ENCODE assay signal across 14 mouse cellular contexts in genomic region chr19:41791384-41791783, GRCm38 (mm10). TPM values are rescaled to one million over a fixed set of nuclear protein-coding genes. Genes with fewer than 3 reads are reported as not detected.
A peak's percentile ranks its signal among the peaks of the same experiment; 100 is the strongest.
DNase-seq lines count a peak whose midpoint lies in the region; ATAC-seq and TF ChIP-seq lines count a peak whose summit lies in the region.
"Had no signal": no experiment of that assay in that cellular context is flagged by ENCODE, and none has a peak within 500 bp of the region (broad histone marks: within the 10 kb centered on the region; RNA-seq: fewer than 3 reads in every experiment).

No protein-coding gene starts in this region.

- no peaks in the 10 kb centered on the region for H3K79me2 ChIP-seq in liver, adult 2 months (ENCODE audit: control insufficient read depth, insufficient read depth, low read length)

- H3K9ac ChIP-seq in liver, adult 2 months (ENCODE audit: low read depth, low read length): no peak overlapping the region
- H3K9ac ChIP-seq: hindbrain, embryonic 13.5 days; kidney, embryonic 15.5 days; limb, embryonic 13.5 days had no signal

- no peaks in the 10 kb centered on the region for H3K36me3 ChIP-seq in liver, adult 2 months (ENCODE audit: control insufficient read depth, insufficient read depth, low read length)

- H3K4me1 ChIP-seq in liver, adult 2 months (ENCODE audit: control insufficient read depth, insufficient read depth, low read length): no peaks in the 10 kb centered on the region
- H3K4me1 ChIP-seq: hindbrain, embryonic 13.5 days; limb, embryonic 13.5 days had no signal

- DNase-seq in CD4-positive, CD25-positive, alpha-beta regulatory T cell, adult 2 months (ENCODE audit: low read depth, low spot score): peak; percentile 28
- DNase-seq in liver, adult 2 months (ENCODE audit: extremely low read depth, low read depth, low spot score): no peak
- DNase-seq in liver (no peak), NIH3T3 (ENCODE audit: low read depth) (peak; percentile 17)
- no peak for DNase-seq in adrenal gland, postnatal 14 days
- no peak for DNase-seq in spleen, postnatal 4 days (ENCODE audit: low spot score in 2 of 2)
- DNase-seq: cerebellum, postnatal 25 days; spleen, adult 18-20 months had no signal

- H3K27me3 ChIP-seq in liver, adult 2 months (ENCODE audit: control insufficient read depth, insufficient read depth, low read length): no peaks in the 10 kb centered on the region
- H3K27me3 ChIP-seq: hindbrain, embryonic 13.5 days; kidney, embryonic 15.5 days; limb, embryonic 13.5 days had no signal

- H3K4me3 ChIP-seq in liver, adult 2 months (ENCODE audit: insufficient read depth, low read depth, low read length): no peak overlapping the region
- H3K4me3 ChIP-seq: hindbrain, embryonic 13.5 days; kidney, embryonic 15.5 days; limb, embryonic 13.5 days; myocyte had no signal

- 97% methylated on average over 2 of the region's 2 CpGs for WGBS in liver, adult 2 months

- H3K27ac ChIP-seq in liver, adult 2 months (replicated peaks; ENCODE audit: insufficient read depth, low read depth, low read length): no peak overlapping the region
- H3K27ac ChIP-seq: hindbrain, embryonic 13.5 days; limb, embryonic 13.5 days had no signal

- TF ChIP-seq POLR2A in liver, adult 2 months (IDR thresholded peaks at IDR 0.05; ENCODE audit: extremely low read depth, insufficient read depth, low read length): no peak

- ATAC-seq in CD4-positive, CD25-positive, alpha-beta regulatory T cell, adult 4 months: no peak
- ATAC-seq in megakaryocyte progenitor cell, adult 5-6 weeks (replicated peaks; ENCODE audit: poor library complexity): peak; percentile 50; the same call in 1 of the 2 replicates

- peak; percentile 53 for TF ChIP-seq CTCF in liver, adult 2 months (IDR thresholded peaks at IDR 0.05; ENCODE audit: low read depth, low read length)

RNA-seq across cellular contexts. Expression of gene Arhgap19, which starts 10.5 kb away (rescaled TPM):
- 1 to 10 TPM; 3.0 to 5.9 TPM for polyA plus RNA-seq in CD4-positive, CD25-positive, alpha-beta regulatory T cell, adult 4 months (2017; shearing (Covaris generic))
- 1.9 and 2.8 TPM in 2 replicates for total RNA-seq in liver, adult 2 months (2014; rRNA removed)
- polyA plus RNA-seq in liver, adult 2 months (2012; rRNA removed): 0.72 and 1.2 TPM in 2 replicates
- 48.6 and 50.6 TPM in 2 replicates for total RNA-seq in megakaryocyte progenitor cell, adult 5-6 weeks (2015)
- total RNA-seq in megakaryocyte progenitor cell, adult 5-6 weeks (2017): 56.7 and 57.3 TPM in 2 replicates
- total RNA-seq in adrenal gland, postnatal 14 days (2021): 7.2 and 7.9 TPM in 2 replicates

RNA-seq across cellular contexts. Expression of gene Frat1, which starts 38.4 kb away (rescaled TPM):
- 10 to 100 TPM; 24.5 to 30.3 TPM for polyA plus RNA-seq in CD4-positive, CD25-positive, alpha-beta regulatory T cell, adult 4 months (2017; shearing (Covaris generic))
- 1.9 and 3.3 TPM in 2 replicates for total RNA-seq in liver, adult 2 months (2014; rRNA removed)
- polyA plus RNA-seq in liver, adult 2 months (2012; rRNA removed): 5.5 and 5.6 TPM in 2 replicates
- 9.1 TPM in 2 replicates for total RNA-seq in megakaryocyte progenitor cell, adult 5-6 weeks (2015)
- total RNA-seq in megakaryocyte progenitor cell, adult 5-6 weeks (2017): 9.5 and 11.7 TPM in 2 replicates
- total RNA-seq in adrenal gland, postnatal 14 days (2021): 7.5 and 10.7 TPM in 2 replicates

RNA-seq across cellular contexts. Expression of gene Slit1, which starts 47.9 kb away (rescaled TPM):
- polyA plus RNA-seq in CD4-positive, CD25-positive, alpha-beta regulatory T cell, adult 4 months (2017; shearing (Covaris generic)): not detected
- total RNA-seq in liver, adult 2 months (2014; rRNA removed): 0.07 and 0.09 TPM in 2 replicates
- 0.02 and 0.18 TPM in 2 replicates for polyA plus RNA-seq in liver, adult 2 months (2012; rRNA removed)
- not detected in 2 replicates for total RNA-seq in megakaryocyte progenitor cell, adult 5-6 weeks (2015)
- total RNA-seq in megakaryocyte progenitor cell, adult 5-6 weeks (2017): 0.03 and 0.29 TPM in 2 replicates
- total RNA-seq in adrenal gland, postnatal 14 days (2021): 6.5 and 7.2 TPM in 2 replicates

RNA-seq across cellular contexts. Expression of gene Frat2, which starts 56.5 kb away (rescaled TPM):
- polyA plus RNA-seq in CD4-positive, CD25-positive, alpha-beta regulatory T cell, adult 4 months (2017; shearing (Covaris generic)): 1 to 10 TPM in 1 of 2 experiments, under 1 TPM in 1; 0.75 to 1.9 TPM
- total RNA-seq in liver, adult 2 months (2014; rRNA removed): 0.87 and 1.3 TPM in 2 replicates
- polyA plus RNA-seq in liver, adult 2 months (2012; rRNA removed): 2.2 and 2.4 TPM in 2 replicates
- 25.2 and 27.8 TPM in 2 replicates for total RNA-seq in megakaryocyte progenitor cell, adult 5-6 weeks (2015)
- 28.2 and 29.8 TPM in 2 replicates for total RNA-seq in megakaryocyte progenitor cell, adult 5-6 weeks (2017)
- 5.5 and 6.4 TPM in 2 replicates for total RNA-seq in adrenal gland, postnatal 14 days (2021)

Comparison
In these comparisons a context has a peak if more than half of its experiments do, and no peak if none do; other contexts are left out.
1. DNase-seq: peak in CD4-positive, CD25-positive, alpha-beta regulatory T cell, adult 2 months (single experiment) and NIH3T3 (single experiment); none in liver, adult 2 months (single experiment), liver (single experiment), adrenal gland, postnatal 14 days (single experiment) and spleen, postnatal 4 days (0 of 2).